Mouse (Mus musculus) adrenal gland, postnatal 36 days (tissue): ENCODE results near the gene Them5. TPM values are rescaled to one million over a fixed set of nuclear protein-coding genes. Genes with fewer than 3 reads are reported as not detected.

ENCODE experiments used
- total RNA-seq, 2 experiments: library from RNA; stranded (reverse); gene quantifications; 2 replicates each; pipeline ENCODE4 v1.2.3; 2021

Them5 gene
- total RNA-seq, 2 experiments from 2014 or later, result not detected

Other genes starting within 250 kb of the Them5 start
- gene Gm10696, start 163.9 kb upstream of the Them5 start, total RNA-seq, result not detected
- gene Gm5286, start 145.4 kb upstream of the Them5 start, total RNA-seq, result not detected
- gene Gm4778, start 78.1 kb upstream of the Them5 start, total RNA-seq, result not detected
- 1 to 10 TPM; 6.3 to 8.5 TPM for gene Them4, start 32.0 kb upstream of the Them5 start, total RNA-seq
- under 1 TPM; 0.36 to 0.40 TPM for gene C2cd4d, start 20.3 kb downstream of the Them5 start, total RNA-seq
- 10 to 100 TPM; 19.0 to 20.2 TPM for gene Rorc, start 30.7 kb downstream of the Them5 start, total RNA-seq
- under 1 TPM; 0.66 to 0.73 TPM for gene Lingo4, start 56.4 kb downstream of the Them5 start, total RNA-seq
- 10 to 100 TPM in 1 of 2 experiments, 1 to 10 TPM in 1; 7.4 to 10.6 TPM for gene Tdrkh, start 71.2 kb downstream of the Them5 start, total RNA-seq
- gene Mrpl9, start 101.2 kb downstream of the Them5 start, total RNA-seq, result 10 to 100 TPM; 73.2 to 80.4 TPM
- gene Oaz3, start 101.8 kb downstream of the Them5 start, total RNA-seq, result not detected
- 10 to 100 TPM; 13.6 to 20.4 TPM for gene Celf3, start 136.2 kb downstream of the Them5 start, total RNA-seq
- 1 to 10 TPM; 2.7 to 4.7 TPM for gene Riiad1, start 138.2 kb downstream of the Them5 start, total RNA-seq
- gene Snx27, start 240.6 kb downstream of the Them5 start, total RNA-seq, result 10 to 100 TPM; 44.6 to 45.2 TPM